Mouse (Mus musculus) MEL (cell line): Measurements from ENCODE around the gene Klc1.

ENCODE experiments used
- CTCF ChIP-seq, 3 experiments: IDR thresholded peaks in 2 of 3; conservative IDR thresholded peaks in 1 of 3; 2 replicates each; pipeline ENCODE4 v1.5.1; 2011 to 2012; ENCODE audit warnings: low read length in 3 of 3, low read depth in 2 of 3, mild to moderate bottlenecking in 2 of 3, improper control_type of control experiment in 1 of 3, inconsistent platforms in 1 of 3, mixed read lengths in 1 of 3, moderate library complexity in 1 of 3; ENCODE audit not compliant: control insufficient read depth in 1 of 3, insufficient read depth in 1 of 3, poor library complexity in 1 of 3, severe bottlenecking in 1 of 3
- POLR2A ChIP-seq, 2 experiments: IDR thresholded peaks; 2 replicates each; pipeline ENCODE4 v1.6.1; 2011 to 2012; ENCODE audit warnings: low read length in 2 of 2, mild to moderate bottlenecking in 2 of 2, control low read depth in 1 of 2, improper control_type of control experiment in 1 of 2, low read depth in 1 of 2, moderate library complexity in 1 of 2; ENCODE audit not compliant: control insufficient read depth in 1 of 2, insufficient read depth in 1 of 2, poor library complexity in 1 of 2
- POLR2AphosphoS5 ChIP-seq: IDR thresholded peaks from 2 replicates; pipeline ENCODE4 v1.6.1; 2012; ENCODE audit warnings: low read depth, borderline replicate concordance, mild to moderate bottlenecking, inconsistent platforms, low read length, moderate library complexity, mixed read lengths
- TAL1 ChIP-seq: IDR thresholded peaks from 2 replicates; pipeline ENCODE4 v1.6.1; 2012; ENCODE audit warnings: mild to moderate bottlenecking, inconsistent platforms, low read length, moderate library complexity, mixed read lengths

- TF ChIP-seq TAL1 (no peak), POLR2AphosphoS5 (no peak), CTCF (IDR thresholded peaks at IDR 0.05 in 2 of 3, conservative IDR thresholded peaks at IDR 0.05 in 1 of 3; ENCODE audit: control insufficient read depth in 1 of 3, insufficient read depth in 1 of 3, low read depth in 2 of 3, low read length in 3 of 3, poor library complexity in 1 of 3, severe bottlenecking in 1 of 3) (no peak), POLR2A (IDR thresholded peaks at IDR 0.05; ENCODE audit: control insufficient read depth in 1 of 2, insufficient read depth in 1 of 2, low read depth in 1 of 2, low read length in 2 of 2, poor library complexity in 1 of 2) (no peak)
Observed at GRCm38 (mm10) chr12:111842565-111843433, 84.2 kb downstream of the Klc1 start.
